Mouse (Mus musculus) myocyte (in vitro differentiated cells): Measurements from ENCODE around the gene Hist1h2ac.

Experiments
- MAX ChIP-seq: IDR thresholded peaks from one replicate; pipeline ENCODE4 v1.6.1; 2011; ENCODE audit warnings: low read depth, mild to moderate bottlenecking, control low read depth
- MYOD1 ChIP-seq, 3 experiments: IDR thresholded peaks; one replicate each; pipeline ENCODE4 v1.6.1; 2011; ENCODE audit warnings: control low read depth in 2 of 3, low read depth in 2 of 3, mild to moderate bottlenecking in 2 of 3, moderate library complexity in 1 of 3; ENCODE audit not compliant: insufficient read length in 2 of 3, control insufficient read depth in 1 of 3
- MYOG ChIP-seq, 3 experiments: IDR thresholded peaks; one replicate each; pipeline ENCODE4 v1.6.1; 2011; ENCODE audit warnings: control low read depth in 2 of 3, low read depth in 2 of 3, mild to moderate bottlenecking in 2 of 3; ENCODE audit not compliant: insufficient read length in 2 of 3, control insufficient read depth in 1 of 3, insufficient read depth in 1 of 3
- POLR2A ChIP-seq: IDR thresholded peaks from one replicate; pipeline ENCODE4 v1.6.1; 2011; ENCODE audit warnings: low read depth, mild to moderate bottlenecking, control low read depth, moderate library complexity; ENCODE audit not compliant: insufficient read length
- REST ChIP-seq: IDR thresholded peaks from one replicate; pipeline ENCODE4 v1.6.1; 2011; ENCODE audit warnings: mild to moderate bottlenecking, control low read depth, moderate library complexity; ENCODE audit not compliant: insufficient read depth, insufficient read length
- SRF ChIP-seq: IDR thresholded peaks from one replicate; pipeline ENCODE4 v1.6.1; 2011; ENCODE audit warnings: low read depth; ENCODE audit not compliant: control insufficient read depth, insufficient read length
- TCF12 ChIP-seq: IDR thresholded peaks from one replicate; pipeline ENCODE4 v1.6.1; 2011; ENCODE audit warnings: mild to moderate bottlenecking, control low read depth; ENCODE audit not compliant: poor library complexity, insufficient read depth, severe bottlenecking
- TCF3 ChIP-seq: IDR thresholded peaks from one replicate; pipeline ENCODE4 v1.6.1; 2011; ENCODE audit warnings: low read depth, control low read depth; ENCODE audit not compliant: insufficient read length
- USF1 ChIP-seq: IDR thresholded peaks from one replicate; pipeline ENCODE4 v1.6.1; 2011; ENCODE audit warnings: low read depth, mild to moderate bottlenecking, control low read depth, moderate library complexity

GRCm38 (mm10) chr13:23716261-23717042 is 32.7 kb upstream of the Hist1h2ac start:
- TF ChIP-seq MYOD1 (IDR thresholded peaks at IDR 0.05; ENCODE audit: control insufficient read depth in 1 of 3, insufficient read length in 2 of 3, low read depth in 2 of 3), result no peak
- no peak for TF ChIP-seq REST
- TF ChIP-seq TCF3, result no peak
- no peak for TF ChIP-seq POLR2A
- no peak for TF ChIP-seq MYOG (IDR thresholded peaks at IDR 0.05; ENCODE audit: control insufficient read depth in 1 of 3, insufficient read depth in 1 of 3, insufficient read length in 2 of 3, low read depth in 2 of 3)
- no peak for TF ChIP-seq TCF12
- TF ChIP-seq USF1, result no peak
- TF ChIP-seq MAX, result no peak
- no peak for TF ChIP-seq SRF
